Mouse (Mus musculus) heart, embryonic 16.5 days (tissue): ENCODE measurements around the gene Nrarp. TPM values are rescaled to one million over a fixed set of nuclear protein-coding genes. Genes with fewer than 3 reads are reported as not detected.

Experiments
- ATAC-seq: fragments of 200-750 bp; cut with Nextera tagmentation; replicated peaks from 2 replicates; pipeline ENCODE4 v1.8.0; 2017; ENCODE audit warnings: moderate number of reproducible peaks; ENCODE audit not compliant: insufficient read depth, low FRiP score; ENCODE audit errors: extremely low read depth
- H3K27ac ChIP-seq: fragments of 300-500 bp; sonication (generic); 2 replicates; pipeline ENCODE4 v1.5.1; 2014; ENCODE audit warnings: mild to moderate bottlenecking, low read length, control low read depth, moderate library complexity
- H3K27me3 ChIP-seq: fragments of 300-500 bp; sonication (generic); 2 replicates; pipeline ENCODE4 v1.6.1; 2014; ENCODE audit warnings: low read length, mixed read lengths; ENCODE audit not compliant: control insufficient read depth, insufficient read depth
- H3K36me3 ChIP-seq: fragments of 300-500 bp; sonication (generic); 2 replicates; pipeline ENCODE4 v1.6.1; 2014; ENCODE audit not compliant: control insufficient read depth, insufficient read depth
- H3K4me1 ChIP-seq: fragments of 300-500 bp; sonication (generic); 2 replicates; pipeline ENCODE4 v1.6.1; 2014; ENCODE audit warnings: low read length, mixed read lengths; ENCODE audit not compliant: control insufficient read depth, insufficient read depth
- H3K4me2 ChIP-seq: fragments of 300-500 bp; sonication (generic); 2 replicates; pipeline ENCODE4 v1.6.1; 2014; ENCODE audit warnings: low read depth, mild to moderate bottlenecking, control low read depth, low read length
- H3K4me3 ChIP-seq: fragments of 300-500 bp; sonication (generic); 2 replicates; pipeline ENCODE4 v1.5.1; 2014; ENCODE audit warnings: mild to moderate bottlenecking, control low read depth, low read length
- H3K9ac ChIP-seq: fragments of 300-500 bp; sonication (generic); 2 replicates; pipeline ENCODE4 v1.6.1; 2014; ENCODE audit warnings: low read length, control low read depth
- H3K9me3 ChIP-seq: fragments of 300-500 bp; sonication (generic); replicated peaks from 2 replicates; pipeline ENCODE4 v1.6.1; 2016; ENCODE audit warnings: low read length; ENCODE audit not compliant: control insufficient read depth
- WGBS: fragments of 180-500 bp; shearing (Covaris S2); extraction: QIAGEN DNeasy Blood & Tissue Kit; methylation state at CpG from one replicate; pipeline ENCODE4 v1.1.7; 2014; 5-methylcytosine and 5-hydroxymethylcytosine counted together
- polyA plus RNA-seq: library from polyadenylated mRNA; unstranded; fragments of >200 nt; fragmentation: Nextera tagmentation; extraction: Ambion mirVana; gene quantifications from 2 replicates; pipeline ENCODE4 v1.2.1, GENCODE M21; 2015

Gene Nrarp
- polyA plus RNA-seq, 1 experiment from 2014 or later, result 18.1 TPM

- Histone ChIP-seq H3K27ac (peak overlapping the region; percentile 6), H3K9ac (peak overlapping the region; percentile 32), H3K4me2 (peak overlapping the region; percentile 31; the same call in 1 of the 2 replicates), H3K4me3 (no peak overlapping the region), H3K36me3 (no peaks in the 10 kb centered on the region), H3K27me3 (no peaks in the 10 kb centered on the region), H3K9me3 (no peaks in the 10 kb centered on the region), H3K4me1 (peaks cover 35% of the 10 kb centered on the region)
- 30% methylated on average over 10 of the region's 10 CpGs for WGBS
- no peak for ATAC-seq
These were observed 2.1 kb upstream of the Nrarp start for GRCm38 (mm10) chr2:25178285-25178972.

GRCm38 (mm10) chr2:25179566-25180217 lies 866 bp upstream of the Nrarp start:
- H3K9ac ChIP-seq, result peak overlapping the region; percentile 69
- H3K27me3 ChIP-seq, result no peaks in the 10 kb centered on the region
- peak overlapping the region; percentile 79 for H3K4me3 ChIP-seq

DNA sequence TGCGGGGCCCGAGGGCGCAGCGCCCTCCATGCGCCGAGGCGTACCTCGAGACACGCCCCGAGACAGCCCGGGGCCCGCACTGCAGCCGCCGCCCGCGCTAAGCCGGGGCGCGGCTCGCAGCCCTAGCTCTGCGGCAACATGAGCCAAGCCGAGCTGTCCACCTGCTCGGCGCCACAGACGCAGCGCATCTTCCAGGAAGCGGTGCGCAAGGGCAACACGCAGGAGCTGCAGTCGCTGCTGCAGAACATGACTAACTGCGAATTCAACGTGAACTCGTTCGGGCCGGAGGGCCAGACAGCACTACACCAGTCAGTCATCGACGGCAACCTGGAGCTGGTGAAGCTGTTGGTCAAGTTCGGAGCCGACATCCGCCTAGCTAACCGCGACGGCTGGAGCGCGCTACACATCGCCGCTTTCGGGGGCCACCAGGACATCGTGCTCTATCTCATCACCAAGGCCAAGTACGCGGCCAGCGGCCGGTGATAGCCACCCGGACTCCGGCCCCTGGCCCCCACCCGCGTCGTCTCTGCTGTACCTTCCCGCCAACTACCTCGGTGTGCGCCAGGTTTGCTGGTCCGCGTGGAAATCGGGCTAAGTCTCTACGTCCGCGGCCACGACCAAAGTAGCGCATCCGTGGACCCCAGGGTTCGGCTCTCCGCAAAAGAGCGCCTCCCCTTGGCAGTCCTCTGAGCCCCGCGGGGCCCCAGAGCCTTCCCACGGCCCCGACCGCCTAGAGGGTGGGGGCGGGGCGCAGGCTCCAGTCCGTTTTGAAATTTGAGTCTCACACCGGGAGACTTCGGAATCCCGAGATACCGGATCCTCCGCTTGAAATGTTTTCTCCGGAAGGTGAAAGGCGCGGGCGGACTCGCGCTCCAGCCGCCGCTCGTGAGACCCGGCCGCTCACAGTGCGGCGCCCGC lies 674 bp downstream of the Nrarp start:
- Histone ChIP-seq H3K9ac (peak overlapping the region; percentile 86), H3K9me3 (no peaks in the 10 kb centered on the region), H3K27me3 (no peaks in the 10 kb centered on the region), H3K4me1 (peaks cover 38% of the 10 kb centered on the region), H3K36me3 (no peaks in the 10 kb centered on the region), H3K27ac (peak overlapping the region; percentile 93), H3K4me2 (peak overlapping the region; percentile 94), H3K4me3 (peak overlapping the region; percentile 79)
- WGBS, result under 1% methylated on average over 100 of the region's 100 CpGs
- ATAC-seq, result peak; percentile 46

More at GRCm38 (mm10) chr2:25179566-25180217, 866 bp upstream of the Nrarp start:
- peak overlapping the region; percentile 94 for H3K4me2 ChIP-seq
- ATAC-seq, result no peak
- peaks cover 39% of the 10 kb centered on the region for H3K4me1 ChIP-seq
- H3K27ac ChIP-seq, result peak overlapping the region; percentile 93
- no peaks in the 10 kb centered on the region for H3K9me3 ChIP-seq
- 60% methylated on average over 15 of the region's 15 CpGs for WGBS
- no peaks in the 10 kb centered on the region for H3K36me3 ChIP-seq

DNA sequence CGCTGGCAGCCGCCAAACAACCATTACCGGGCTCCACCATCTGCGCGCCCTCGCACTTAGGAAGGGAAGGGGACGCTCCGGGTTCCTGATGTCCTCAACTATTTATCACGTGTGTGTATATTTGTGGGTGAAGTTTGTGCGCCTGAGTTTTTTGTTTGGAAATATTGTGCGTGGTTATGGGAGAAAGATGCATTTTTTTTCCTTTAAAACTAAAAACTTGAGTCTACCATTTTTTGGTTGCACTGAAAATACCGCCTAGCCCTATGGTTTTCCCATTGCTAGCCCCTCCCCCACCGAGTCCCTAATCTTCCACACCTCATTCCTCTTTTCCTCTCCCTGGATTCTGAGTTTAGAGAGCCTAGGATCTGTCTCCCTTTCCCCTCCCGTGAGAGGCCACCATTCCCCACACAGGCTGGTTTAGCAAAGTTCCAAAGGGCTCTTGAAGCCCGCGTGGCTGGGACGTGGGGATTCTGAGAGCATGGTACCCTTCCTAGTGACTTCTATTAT lies 1.4 kb downstream of the Nrarp start:
- H3K9ac ChIP-seq, result peak overlapping the region; percentile 86
- no peaks in the 10 kb centered on the region for H3K36me3 ChIP-seq
- H3K4me3 ChIP-seq, result peak overlapping the region; percentile 79
- peak overlapping the region; percentile 93 for H3K27ac ChIP-seq
- no peaks in the 10 kb centered on the region for H3K27me3 ChIP-seq
- peaks cover 33% of the 10 kb centered on the region for H3K4me1 ChIP-seq
- H3K4me2 ChIP-seq, result peak overlapping the region; percentile 94
- no peak for ATAC-seq
- under 1% methylated on average over 17 of the region's 17 CpGs for WGBS
- H3K9me3 ChIP-seq, result no peaks in the 10 kb centered on the region

- Histone ChIP-seq H3K36me3 (no peaks in the 10 kb centered on the region), H3K9me3 (no peaks in the 10 kb centered on the region), H3K4me2 (peak overlapping the region; percentile 94), H3K27me3 (no peaks in the 10 kb centered on the region), H3K27ac (0 out of 2 replicates have a peak overlapping the region, but pooled peaks have one; percentile 41), H3K4me3 (peak overlapping the region; percentile 79), H3K9ac (peak overlapping the region; percentile 86), H3K4me1 (peaks cover 26% of the 10 kb centered on the region)
- ATAC-seq, result no peak
- 33% methylated on average over 6 of the region's 6 CpGs for WGBS
These were observed 2.1 kb downstream of the Nrarp start for GRCm38 (mm10) chr2:25182664-25183063.

DNA sequence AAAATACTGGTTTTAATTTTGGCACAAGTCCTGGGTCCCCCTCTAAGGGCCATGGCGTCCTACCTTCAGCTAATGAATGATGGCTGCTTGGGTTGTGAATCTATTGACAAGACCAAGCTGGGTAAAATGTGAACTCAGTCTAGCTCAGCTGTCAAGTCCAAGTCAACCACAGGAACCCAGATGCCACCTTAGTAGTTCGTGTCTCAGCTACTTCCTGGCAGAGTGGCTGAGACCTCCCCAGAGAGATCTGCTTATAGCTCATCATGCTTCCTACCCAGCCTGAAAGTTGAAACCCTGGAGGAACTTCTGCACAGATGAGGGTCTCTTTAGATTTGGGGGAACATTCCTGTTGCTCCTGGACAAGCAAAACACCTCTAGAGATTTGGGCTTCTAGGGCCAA lies 2.8 kb downstream of the Nrarp start:
- ATAC-seq, result no peak
- peak overlapping the region; percentile 94 for H3K4me2 ChIP-seq
- H3K36me3 ChIP-seq, result no peaks in the 10 kb centered on the region
- H3K4me1 ChIP-seq, result peaks cover 19% of the 10 kb centered on the region
- H3K27ac ChIP-seq, result no peak overlapping the region
- no peak overlapping the region for H3K9ac ChIP-seq
- H3K4me3 ChIP-seq, result peak overlapping the region; percentile 79
- H3K9me3 ChIP-seq, result no peaks in the 10 kb centered on the region
- no peaks in the 10 kb centered on the region for H3K27me3 ChIP-seq
- WGBS, result 74% methylated on average over 2 of the region's 2 CpGs

- Histone ChIP-seq H3K27me3 (no peaks in the 10 kb centered on the region), H3K9ac (no peak overlapping the region), H3K27ac (no peak overlapping the region), H3K4me1 (peaks cover 14% of the 10 kb centered on the region), H3K4me3 (no peak overlapping the region), H3K9me3 (no peaks in the 10 kb centered on the region), H3K36me3 (no peaks in the 10 kb centered on the region), H3K4me2 (peak overlapping the region; percentile 96; the same call in 1 of the 2 replicates)
- no peak for ATAC-seq
- WGBS, result 95% methylated on average over 7 of the region's 7 CpGs
These were observed 3.9 kb downstream of the Nrarp start for GRCm38 (mm10) chr2:25184496-25184895.

- no peaks in the 10 kb centered on the region for H3K9me3 ChIP-seq
- H3K27ac ChIP-seq, result peak overlapping the region; percentile 85
- peak overlapping the region; percentile 86 for H3K9ac ChIP-seq
- peaks cover 12% of the 10 kb centered on the region for H3K4me1 ChIP-seq
- H3K4me2 ChIP-seq, result peak overlapping the region; percentile 96
- WGBS, result 1% methylated on average over 64 of the region's 64 CpGs
- no peaks in the 10 kb centered on the region for H3K27me3 ChIP-seq
- H3K36me3 ChIP-seq, result no peaks in the 10 kb centered on the region
- H3K4me3 ChIP-seq, result peak overlapping the region; percentile 61
- peak; percentile 59 for ATAC-seq
These were observed 5.3 kb downstream of the Nrarp start for GRCm38 (mm10) chr2:25185625-25186574.
